Mouse (Mus musculus) lung, adult 2 months (tissue): Measurements from ENCODE around the gene Olfr522. TPM values are rescaled to one million over a fixed set of nuclear protein-coding genes. Genes with fewer than 3 reads are reported as not detected.

ENCODE experiments used
- DNase-seq: peaks from one replicate; pipeline ENCODE4 v3.0.0; 2022
- H3K4me1 ChIP-seq: fragments of 200-500 bp; 2 replicates; pipeline ENCODE4 v1.6.1; 2011; ENCODE audit warnings: low read length; ENCODE audit not compliant: control insufficient read depth, insufficient read depth
- H3K4me3 ChIP-seq: fragments of 200-500 bp; replicated peaks from 2 replicates; pipeline ENCODE3; 2011; ENCODE audit warnings: low read depth, mild to moderate bottlenecking, control low read depth, low read length; ENCODE audit errors: extremely low read depth
- CTCF ChIP-seq: fragments of 200-500 bp; IDR thresholded peaks from 2 replicates; pipeline ENCODE4 v1.5.1; 2011; ENCODE audit warnings: mild to moderate bottlenecking, low read length, control low read depth; ENCODE audit not compliant: insufficient read depth
- POLR2A ChIP-seq: fragments of 200-500 bp; IDR thresholded peaks from 2 replicates; pipeline ENCODE4 v1.6.1; 2011; ENCODE audit warnings: low read depth, mild to moderate bottlenecking, control low read depth, low read length, borderline replicate concordance; ENCODE audit errors: extremely low read depth
- WGBS: fragments of 180-500 bp; shearing (Covaris S2); methylation state at CpG from one replicate; pipeline ENCODE4 v1.1.7; 2018; 5-methylcytosine and 5-hydroxymethylcytosine counted together
- polyA plus RNA-seq: library from polyadenylated mRNA; depleted of rRNA; stranded (reverse); fragments of >200 nt; gene quantifications from 2 replicates; pipeline ENCODE4 v1.2.3, GENCODE M21; 2012

Olfr522 gene
- polyA plus RNA-seq, 1 experiment = not detected

- TF ChIP-seq POLR2A = no peak
- WGBS = 84% methylated on average over 1 of the region's 1 CpGs
- no peak overlapping the region for H3K4me3 ChIP-seq
- H3K4me1 ChIP-seq = no peaks in the 10 kb centered on the region
- DNase-seq = no peak
Observed at GRCm38 (mm10) chr7:140190435-140190834, 25.9 kb upstream of the Olfr522 start.

- 55% methylated on average over 4 of the region's 4 CpGs for WGBS
- TF ChIP-seq CTCF (no peak), POLR2A (no peak)
- Histone ChIP-seq H3K4me1 (no peaks in the 10 kb centered on the region), H3K4me3 (no peak overlapping the region)
- DNase-seq = no peak
Observed at GRCm38 (mm10) chr7:140188391-140189328, 24.1 kb upstream of the Olfr522 start.

GRCm38 (mm10) chr7:140187721-140188390 is 23.3 kb upstream of the Olfr522 start:
- TF ChIP-seq POLR2A (no peak), CTCF (no peak)
- DNase-seq = no peak
- H3K4me1 ChIP-seq = no peaks in the 10 kb centered on the region
- H3K4me3 ChIP-seq = no peak overlapping the region
- 76% methylated on average over 7 of the region's 7 CpGs for WGBS

- 62% methylated on average over 18 of the region's 18 CpGs for WGBS
- DNase-seq = no peak
- TF ChIP-seq POLR2A = no peak
- TF ChIP-seq CTCF = peak; percentile 27
- Histone ChIP-seq H3K4me1 (no peaks in the 10 kb centered on the region), H3K4me3 (no peak overlapping the region)
Observed at GRCm38 (mm10) chr7:140186646-140187620, 22.4 kb upstream of the Olfr522 start.

- Histone ChIP-seq H3K4me1 (no peaks in the 10 kb centered on the region), H3K4me3 (no peak overlapping the region)
- TF ChIP-seq CTCF = no peak
- TF ChIP-seq POLR2A = no peak
- WGBS = 80% methylated on average over 4 of the region's 4 CpGs
- DNase-seq = no peak
Observed at GRCm38 (mm10) chr7:140184206-140184605, 19.6 kb upstream of the Olfr522 start.

- H3K4me1 ChIP-seq = no peaks in the 10 kb centered on the region
Observed at GRCm38 (mm10) chr7:140180692-140181091, 16.1 kb upstream of the Olfr522 start.

GRCm38 (mm10) chr7:140179176-140179575 is 14.6 kb upstream of the Olfr522 start:
- 85% methylated on average over 2 of the region's 2 CpGs for WGBS
- DNase-seq = no peak

More at GRCm38 (mm10) chr7:140180692-140181091, 16.1 kb upstream of the Olfr522 start:
- 74% methylated on average over 2 of the region's 2 CpGs for WGBS
- TF ChIP-seq CTCF = no peak
- no peak for TF ChIP-seq POLR2A
- H3K4me3 ChIP-seq = no peak overlapping the region
- no peak for DNase-seq

GRCm38 (mm10) chr7:140172936-140173335 is 8.4 kb upstream of the Olfr522 start, which contains the start of gene Olfr523:
Olfr523 (plus strand) TSS chr7:140173217.
- 13% methylated on average over 1 of the region's 1 CpGs for WGBS

More at GRCm38 (mm10) chr7:140179176-140179575, 14.6 kb upstream of the Olfr522 start:
- Histone ChIP-seq H3K4me3 (no peak overlapping the region), H3K4me1 (no peaks in the 10 kb centered on the region)
- no peak for TF ChIP-seq CTCF
- no peak for TF ChIP-seq POLR2A

More at GRCm38 (mm10) chr7:140172936-140173335, 8.4 kb upstream of the Olfr522 start, which contains the start of gene Olfr523:
- no peak for DNase-seq
- Histone ChIP-seq H3K4me3 (no peak within 1 kb of the TSS), H3K4me1 (no peaks in the 10 kb centered on the region)
- TF ChIP-seq CTCF = no peak
- no peak for TF ChIP-seq POLR2A
